Mouse (Mus musculus) olfactory bulb, adult 2 months (tissue): ENCODE data around the gene Skiv2l. TPM values are rescaled to one million over a fixed set of nuclear protein-coding genes. Genes with fewer than 3 reads are reported as not detected.
A peak's percentile ranks its signal among the peaks of the same experiment; 100 is the strongest.

Experiments used
- H3K27ac ChIP-seq: fragments of 200-500 bp; 2 replicates; pipeline ENCODE4 v1.5.1; 2012; ENCODE audit warnings: low read depth, low read length; ENCODE audit not compliant: insufficient read depth
- H3K4me1 ChIP-seq: fragments of 200-500 bp; 2 replicates; pipeline ENCODE4 v1.6.1; 2012; ENCODE audit warnings: low read length; ENCODE audit not compliant: control insufficient read depth, insufficient read depth
- H3K4me3 ChIP-seq: fragments of 200-500 bp; 2 replicates; pipeline ENCODE4 v1.5.1; 2012; ENCODE audit warnings: mild to moderate bottlenecking, low read depth, low read length, moderate library complexity; ENCODE audit not compliant: insufficient read depth
- CTCF ChIP-seq: fragments of 200-500 bp; IDR thresholded peaks from 2 replicates; pipeline ENCODE4 v1.5.1; 2012; ENCODE audit warnings: low read depth, mild to moderate bottlenecking, low read length, moderate library complexity; ENCODE audit not compliant: insufficient read depth
- POLR2A ChIP-seq: fragments of 200-500 bp; IDR thresholded peaks from 2 replicates; pipeline ENCODE4 v1.6.1; 2012; ENCODE audit warnings: mild to moderate bottlenecking, low read depth, low read length, moderate library complexity; ENCODE audit not compliant: insufficient read depth
- WGBS: fragments of 180-500 bp; shearing (Covaris S2); methylation state at CpG from one replicate; pipeline ENCODE4 v1.1.7; 2018; 5-methylcytosine and 5-hydroxymethylcytosine counted together
- polyA plus RNA-seq: library from polyadenylated mRNA; stranded (reverse); fragments of >200 nt; gene quantifications from 2 replicates; pipeline ENCODE4 v1.2.4, GENCODE M21; 2012; ENCODE audit warnings: low replicate concordance; ENCODE audit not compliant: missing spikeins, insufficient read depth, insufficient read length

Skiv2l gene
- polyA plus RNA-seq, 1 experiment, result not detected

DNA sequence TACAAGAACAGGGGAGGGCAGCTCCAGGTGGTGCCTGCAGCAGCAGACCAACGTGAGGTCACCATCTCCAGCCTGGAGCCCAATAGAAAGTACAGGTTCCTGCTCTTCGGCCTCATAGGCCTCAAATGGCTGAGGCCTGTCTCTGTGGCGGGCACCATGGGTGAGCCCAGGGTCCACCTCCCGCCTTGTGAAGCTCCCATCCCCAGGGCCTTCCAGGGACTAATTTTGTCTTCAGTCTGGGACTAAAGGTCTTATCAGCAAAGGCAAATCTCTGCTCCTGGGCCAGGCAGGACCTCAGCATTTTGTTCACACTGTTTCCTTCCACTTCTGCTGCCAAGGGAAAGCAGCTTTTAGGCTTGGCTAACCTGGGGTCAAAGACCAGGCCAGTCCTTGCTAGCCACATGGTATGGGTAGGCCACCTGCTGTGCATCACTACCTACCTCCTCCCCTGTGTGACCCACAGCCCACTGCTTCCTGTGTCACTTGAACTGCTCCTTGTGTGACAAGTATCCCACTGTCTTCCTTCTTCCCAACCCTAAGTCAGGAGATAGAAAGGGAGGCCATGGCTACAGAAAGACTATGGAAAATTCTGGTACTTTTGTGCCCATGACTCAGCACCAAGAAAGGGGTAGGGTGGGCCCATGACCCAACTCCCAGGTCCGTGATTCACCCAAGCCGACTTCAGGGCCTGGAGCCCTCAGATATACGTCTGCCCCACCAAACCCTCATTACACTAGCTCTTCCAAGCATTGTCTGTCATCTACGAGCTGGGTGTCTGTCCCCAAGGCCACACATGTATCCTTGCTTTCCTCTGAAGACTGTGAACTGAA lies 53.5 kb downstream of the Skiv2l start:
- TF ChIP-seq POLR2A, result no peak
- no peak overlapping the region for H3K27ac ChIP-seq
- H3K4me3 ChIP-seq, result no peak overlapping the region
- H3K4me1 ChIP-seq, result no peaks in the 10 kb centered on the region
- 87% methylated on average over 8 of the region's 8 CpGs for WGBS

DNA sequence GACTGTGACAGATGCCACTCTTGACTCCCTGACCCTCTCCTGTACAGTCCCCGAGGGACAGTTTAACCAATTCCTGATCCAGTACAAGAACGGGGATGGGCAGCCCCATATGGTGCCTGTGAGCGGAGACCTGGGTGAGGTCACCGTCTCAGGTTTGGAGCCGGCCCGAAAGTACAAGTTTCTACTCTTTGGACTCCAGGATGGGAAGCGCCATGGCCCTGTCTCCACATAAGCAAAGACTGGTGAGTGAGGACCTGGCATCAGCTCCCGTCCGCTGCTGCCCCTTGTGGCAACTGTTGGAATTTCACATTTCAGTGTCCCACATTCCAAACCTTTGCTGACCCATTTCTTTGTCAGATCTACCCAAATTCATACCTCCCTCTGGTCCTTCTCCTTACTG lies 54.4 kb downstream of the Skiv2l start:
- WGBS, result 67% methylated on average over 9 of the region's 9 CpGs
- TF ChIP-seq CTCF, result 0 out of 2 replicates have a peak, but pooled peaks have one; percentile 22
- TF ChIP-seq POLR2A, result no peak
- Histone ChIP-seq H3K27ac (no peak overlapping the region), H3K4me3 (no peak overlapping the region), H3K4me1 (no peaks in the 10 kb centered on the region)

DNA sequence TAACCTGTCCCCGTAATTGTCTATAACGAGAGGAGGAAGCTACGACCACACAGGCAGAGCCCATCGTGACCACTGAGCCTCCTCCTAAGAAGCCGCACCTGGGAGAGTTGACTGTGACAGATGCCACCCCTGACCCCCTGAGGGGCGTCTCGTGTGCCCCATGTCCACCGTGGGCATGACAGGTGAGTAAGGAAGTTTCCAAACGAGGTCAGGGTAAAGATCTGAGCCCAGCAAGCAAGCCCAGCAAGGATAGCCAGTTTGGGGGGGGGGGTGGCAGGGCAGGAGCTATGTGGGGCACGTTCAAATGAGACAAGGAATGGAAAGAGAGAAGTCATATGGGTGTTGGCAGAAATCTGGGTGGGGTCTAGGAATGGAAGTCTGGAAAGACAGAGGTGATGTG lies 55.0 kb downstream of the Skiv2l start:
- TF ChIP-seq CTCF (no peak), POLR2A (no peak)
- Histone ChIP-seq H3K4me3 (no peak overlapping the region), H3K4me1 (no peaks in the 10 kb centered on the region), H3K27ac (no peak overlapping the region)
- WGBS, result 84% methylated on average over 10 of the region's 10 CpGs

Other genes with a start within 250 kb of the Skiv2l start
- not detected in 2 replicates for gene Rnf5, start 246.5 kb downstream of the Skiv2l start, polyA plus RNA-seq
- 342 TPM in 1 of 2 replicates, not detected in the other for gene Agpat1, start 245.9 kb downstream of the Skiv2l start, polyA plus RNA-seq
- not detected in 2 replicates for gene Egfl8, start 234.2 kb downstream of the Skiv2l start, polyA plus RNA-seq
- not detected in 2 replicates for gene Ppt2, start 221.7 kb downstream of the Skiv2l start, polyA plus RNA-seq
- gene Prrt1, start 220.7 kb downstream of the Skiv2l start, polyA plus RNA-seq, result not detected in 2 replicates
- not detected in 2 replicates for gene Fkbpl, start 205.4 kb downstream of the Skiv2l start, polyA plus RNA-seq
- not detected in 2 replicates for gene Atf6b, start 203.1 kb downstream of the Skiv2l start, polyA plus RNA-seq
- gene Tnxb, start 179.7 kb downstream of the Skiv2l start, polyA plus RNA-seq, result not detected in 2 replicates
- gene C4b, start 106.3 kb downstream of the Skiv2l start, polyA plus RNA-seq, result not detected in 2 replicates
- gene Cyp21a1, start 45.6 kb downstream of the Skiv2l start, polyA plus RNA-seq, result not detected in 2 replicates
- not detected in 2 replicates for gene Stk19, start 13.3 kb downstream of the Skiv2l start, polyA plus RNA-seq
- gene Dxo, start 13.2 kb downstream of the Skiv2l start, polyA plus RNA-seq, result not detected in 2 replicates
- gene Nelfe, start 181 bp upstream of the Skiv2l start, polyA plus RNA-seq, result not detected in 2 replicates
- gene Cfb, start 12.3 kb upstream of the Skiv2l start, polyA plus RNA-seq, result not detected in 2 replicates
- not detected in 2 replicates for gene Zbtb12, start 29.3 kb upstream of the Skiv2l start, polyA plus RNA-seq
- not detected in 2 replicates for gene Gm20547, start 31.8 kb upstream of the Skiv2l start, polyA plus RNA-seq
- not detected in 2 replicates for gene C2, start 48.1 kb upstream of the Skiv2l start, polyA plus RNA-seq
- 130 TPM in 1 of 2 replicates, not detected in the other for gene Ehmt2, start 48.3 kb upstream of the Skiv2l start, polyA plus RNA-seq
- not detected in 2 replicates for gene Slc44a4, start 64.3 kb upstream of the Skiv2l start, polyA plus RNA-seq
- gene Neu1, start 81.0 kb upstream of the Skiv2l start, polyA plus RNA-seq, result not detected in 2 replicates
- not detected in 2 replicates for gene Hspa1b, start 109.0 kb upstream of the Skiv2l start, polyA plus RNA-seq
- not detected in 2 replicates for gene Gm20481, start 119.7 kb upstream of the Skiv2l start, polyA plus RNA-seq
- not detected in 2 replicates for gene Hspa1a, start 121.9 kb upstream of the Skiv2l start, polyA plus RNA-seq
- not detected in 2 replicates for gene Hspa1l, start 122.5 kb upstream of the Skiv2l start, polyA plus RNA-seq
- not detected in 2 replicates for gene Lsm2, start 131.7 kb upstream of the Skiv2l start, polyA plus RNA-seq
- not detected in 2 replicates for gene Vars, start 150.8 kb upstream of the Skiv2l start, polyA plus RNA-seq
- gene Vwa7, start 166.4 kb upstream of the Skiv2l start, polyA plus RNA-seq, result not detected in 2 replicates
- not detected in 2 replicates for gene Sapcd1, start 177.8 kb upstream of the Skiv2l start, polyA plus RNA-seq
- gene Msh5, start 196.5 kb upstream of the Skiv2l start, polyA plus RNA-seq, result not detected in 2 replicates
- not detected in 2 replicates for gene Clic1, start 199.8 kb upstream of the Skiv2l start, polyA plus RNA-seq
- not detected in 2 replicates for gene Ddah2, start 208.8 kb upstream of the Skiv2l start, polyA plus RNA-seq
- gene Ly6g6c, start 215.2 kb upstream of the Skiv2l start, polyA plus RNA-seq, result not detected in 2 replicates
- gene Mpig6b, start 216.0 kb upstream of the Skiv2l start, polyA plus RNA-seq, result not detected in 2 replicates
- gene Ly6g6e, start 226.7 kb upstream of the Skiv2l start, polyA plus RNA-seq, result not detected in 2 replicates
- gene Ly6g6d, start 227.9 kb upstream of the Skiv2l start, polyA plus RNA-seq, result not detected in 2 replicates
- not detected in 2 replicates for gene Ly6g6f, start 235.4 kb upstream of the Skiv2l start, polyA plus RNA-seq
- gene Abhd16a, start 239.1 kb upstream of the Skiv2l start, polyA plus RNA-seq, result not detected in 2 replicates